Mouse (Mus musculus): Measurements from ENCODE around the gene Mrm2.

DNA sequence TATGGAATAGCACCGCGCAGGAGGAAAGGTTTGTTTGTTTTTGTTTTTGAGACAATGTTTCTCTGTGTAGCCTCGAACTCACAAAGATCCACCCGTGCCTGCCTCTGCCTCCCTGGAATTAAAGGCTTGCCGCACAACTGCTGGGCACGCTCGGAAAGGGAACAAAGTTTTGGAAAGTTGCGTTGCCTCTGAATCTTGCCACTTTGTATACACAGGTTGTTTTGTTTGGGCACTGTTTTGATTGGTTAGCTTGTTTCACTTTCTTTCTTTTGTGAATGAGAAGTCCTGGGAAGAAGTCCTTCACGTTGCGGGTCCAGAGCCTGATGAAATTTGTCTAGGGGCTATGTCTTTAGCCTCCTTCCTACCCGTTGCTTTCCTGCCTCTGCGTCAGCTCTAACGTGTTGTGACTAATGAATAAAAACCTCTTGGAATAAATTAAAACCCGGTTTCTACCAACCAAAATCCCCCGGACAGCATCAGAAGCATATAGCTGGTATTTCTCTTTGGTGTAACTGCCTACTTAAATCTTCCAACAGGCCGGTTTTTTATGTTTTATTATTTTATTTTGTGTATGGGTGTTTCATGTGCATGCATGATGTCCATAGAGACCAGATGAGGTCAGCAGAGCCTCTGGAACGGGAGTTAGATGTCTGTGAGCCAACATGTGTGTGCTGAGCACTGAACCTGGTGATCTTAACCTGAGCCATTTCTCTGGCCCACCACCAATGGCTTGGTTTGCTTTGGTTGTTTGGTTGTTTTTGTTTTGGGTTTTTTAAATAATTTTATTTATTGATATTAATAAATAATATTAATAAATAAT, 9.7 kb downstream of the Mrm2 start:
- TF ChIP-seq POLR2A (IDR thresholded peaks at IDR 0.05; ENCODE audit: borderline replicate concordance, low read depth, low read length) (no peak), CTCF (IDR thresholded peaks at IDR 0.05; ENCODE audit: low read depth, low read length) (no peak)

All from bone marrow macrophage, adult 2 months (primary cell).